Mouse (Mus musculus): ENCODE data around the gene Cav1. TPM values are rescaled to one million over a fixed set of nuclear protein-coding genes. Genes with fewer than 3 reads are reported as not detected.

Gene Cav1
- 100 to 1,000 TPM in 1 of 2 experiments, 10 to 100 TPM in 1; 82.9 to 125 TPM for total RNA-seq (2021)
- long read RNA-seq, experiment 1, transcript Cav1-201 (3 exons, 2,522 nt): major isoform, 42 of 96 reads
- long read RNA-seq, experiment 1, transcript Cav1-202 (2 exons, 2,746 nt): minor isoform, 41 of 96 reads
- long read RNA-seq, experiment 1, partial matches to known transcripts: 4 of 96 reads
- long read RNA-seq, experiment 1, other reads (novel, unspliced or antisense): 2 of 96 reads
- long read RNA-seq, experiment 2, transcript Cav1-201 (3 exons, 2,522 nt): major isoform, 25 of 59 reads
- long read RNA-seq, experiment 2, transcript Cav1-202 (2 exons, 2,746 nt): minor isoform, 23 of 59 reads
- long read RNA-seq, experiment 2, partial matches to known transcripts: 7 of 59 reads
- long read RNA-seq, experiment 2, other reads (novel, unspliced or antisense): 2 of 59 reads

DNA sequence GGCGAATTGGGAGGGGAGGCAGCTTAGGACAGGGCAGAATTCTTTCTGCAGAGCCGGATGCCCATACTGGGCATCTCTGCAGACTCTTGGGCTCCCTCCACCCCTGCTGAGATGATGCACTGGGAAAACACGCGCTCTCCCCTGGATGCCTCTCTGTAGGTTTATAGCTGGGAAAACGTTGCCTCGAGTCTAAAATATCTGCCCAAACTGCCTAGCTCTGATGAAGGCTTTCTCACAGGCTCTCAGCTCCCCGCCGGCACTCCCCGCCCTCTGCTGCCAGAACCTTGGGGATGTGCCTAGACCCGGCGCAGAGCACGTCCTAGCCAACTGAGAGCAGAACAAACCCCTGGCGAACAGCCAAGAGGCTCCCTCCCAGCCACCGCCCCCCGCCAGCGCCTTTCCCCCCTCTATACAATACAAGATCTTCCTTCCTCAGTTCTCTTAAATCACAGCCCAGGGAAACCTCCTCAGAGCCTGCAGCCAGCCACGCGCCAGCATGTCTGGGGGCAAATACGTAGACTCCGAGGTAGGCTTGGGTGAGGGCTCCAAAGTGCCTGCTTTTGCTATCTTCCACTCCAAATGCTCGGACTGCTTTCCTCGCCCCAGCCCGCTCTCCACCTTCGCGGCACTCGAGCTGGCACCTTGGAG lies at the start of gene Cav1:
TSS of gene Cav1 (plus strand) at position 382 of the 648 bp plus-strand sequence.
- intact Hi-C loops (cut with DNase I): loop anchor here (2.0 to 5.0 kb wide), 5 partner anchors 25 to 195 kb away; partner anchors contain the start of gene Cav2
- DNase-seq: peak; percentile 89
- H3K4me3 ChIP-seq: peak within 1 kb of the TSS; percentile 88
- H3K27ac ChIP-seq: peak within 1 kb of the TSS; percentile 95
- peak; percentile 20; the same call in 1 of the 2 replicates for TF ChIP-seq CTCF (IDR thresholded peaks at IDR 0.05)

DNA sequence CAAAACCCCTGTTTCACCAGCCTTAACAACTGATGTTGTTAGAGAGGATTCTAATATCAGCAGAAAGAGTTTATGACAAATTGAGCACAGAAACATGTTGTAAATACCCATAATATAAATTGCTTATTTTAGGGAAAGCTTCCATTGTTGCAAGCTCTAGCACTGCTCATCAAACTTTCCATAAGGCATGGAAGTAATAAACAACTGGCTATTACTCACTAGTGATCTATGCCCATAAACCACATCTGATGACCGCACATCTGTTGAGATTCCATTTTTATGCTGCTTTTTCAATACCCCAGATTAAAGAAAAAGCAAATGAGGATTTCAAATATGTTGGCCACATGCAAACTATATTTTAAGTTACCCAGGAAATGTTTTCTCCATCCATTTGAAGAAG lies 48.0 kb upstream of the Cav1 start:
- intact Hi-C loops (cut with DNase I): no loop called here
- Histone ChIP-seq H3K27ac (no peak overlapping the region), H3K4me3 (no peak overlapping the region)
- no peak for TF ChIP-seq CTCF (IDR thresholded peaks at IDR 0.05)
- DNase-seq: no peak

DNA sequence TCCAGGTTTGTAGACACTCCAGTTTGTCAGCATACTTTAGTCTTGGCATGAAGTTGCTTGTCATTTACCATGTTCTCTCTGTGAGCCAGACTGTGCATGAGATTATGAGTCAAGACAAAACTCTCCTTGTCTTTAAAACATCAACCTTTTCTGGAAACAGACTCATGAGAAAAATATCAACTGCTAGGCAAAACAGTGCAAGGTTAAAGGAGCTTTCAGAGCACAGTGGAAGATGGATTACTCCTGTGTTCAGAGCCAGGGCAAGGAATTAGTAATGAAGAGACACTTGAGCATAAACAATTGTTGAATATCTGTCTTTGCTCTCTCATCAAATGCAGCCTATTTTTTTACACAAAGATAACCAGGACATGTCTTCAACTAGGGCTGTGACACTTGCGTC lies 47.2 kb upstream of the Cav1 start:
- Histone ChIP-seq H3K4me3 (no peak overlapping the region), H3K27ac (no peak overlapping the region)
- intact Hi-C loops (cut with DNase I): no loop called here
- no peak for DNase-seq
- no peak for TF ChIP-seq CTCF (IDR thresholded peaks at IDR 0.05)

DNA sequence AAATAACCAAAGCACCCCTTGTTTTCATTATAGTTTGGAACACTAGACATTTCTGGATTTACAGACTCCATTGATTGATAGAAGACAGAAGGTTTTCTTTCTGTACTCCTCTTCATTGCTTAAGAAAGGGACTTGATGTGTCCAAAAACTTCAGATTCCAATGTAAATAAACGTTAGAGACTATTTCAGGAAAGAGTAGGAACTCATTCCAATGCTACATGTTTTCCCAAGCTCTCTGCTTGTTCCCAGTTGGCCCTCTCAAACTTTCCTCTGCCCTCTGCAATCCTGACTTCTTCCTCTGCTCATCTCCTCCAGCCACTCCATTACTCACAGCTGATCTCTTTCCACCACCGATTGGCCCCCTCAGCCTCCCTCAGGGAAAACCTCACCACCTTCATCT lies 43.3 kb upstream of the Cav1 start:
- intact Hi-C loops (cut with DNase I): no loop called here

DNA sequence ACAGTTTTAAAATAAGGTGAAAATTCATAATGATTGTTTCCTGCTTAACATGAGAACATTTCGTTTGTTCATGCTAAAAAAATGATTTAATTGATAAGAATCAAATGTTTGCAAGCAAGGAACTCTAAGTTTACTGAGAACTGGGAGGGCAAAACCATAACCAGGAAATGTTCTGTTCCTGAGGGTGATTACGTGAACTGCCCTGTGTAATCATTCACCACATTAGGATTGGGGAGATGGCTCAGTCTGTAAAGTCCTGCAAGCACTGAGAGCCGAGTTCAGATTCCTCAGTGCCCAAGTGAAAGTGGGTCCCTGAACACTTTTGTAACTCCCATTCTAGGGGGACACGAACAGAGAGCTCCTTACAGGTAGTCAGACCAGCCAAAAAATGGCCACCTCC lies 41.1 kb upstream of the Cav1 start:
- no peak overlapping the region for H3K4me3 ChIP-seq
- DNase-seq: no peak
- no peak for TF ChIP-seq CTCF (IDR thresholded peaks at IDR 0.05)
- intact Hi-C loops (cut with DNase I): no loop called here
- peak overlapping the region; percentile 40 for H3K27ac ChIP-seq

More for the DNA sequence above, 43.3 kb upstream of the Cav1 start:
- no peak overlapping the region for H3K4me3 ChIP-seq
- no peak overlapping the region for H3K27ac ChIP-seq
- no peak for DNase-seq
- no peak for TF ChIP-seq CTCF (IDR thresholded peaks at IDR 0.05)

DNA sequence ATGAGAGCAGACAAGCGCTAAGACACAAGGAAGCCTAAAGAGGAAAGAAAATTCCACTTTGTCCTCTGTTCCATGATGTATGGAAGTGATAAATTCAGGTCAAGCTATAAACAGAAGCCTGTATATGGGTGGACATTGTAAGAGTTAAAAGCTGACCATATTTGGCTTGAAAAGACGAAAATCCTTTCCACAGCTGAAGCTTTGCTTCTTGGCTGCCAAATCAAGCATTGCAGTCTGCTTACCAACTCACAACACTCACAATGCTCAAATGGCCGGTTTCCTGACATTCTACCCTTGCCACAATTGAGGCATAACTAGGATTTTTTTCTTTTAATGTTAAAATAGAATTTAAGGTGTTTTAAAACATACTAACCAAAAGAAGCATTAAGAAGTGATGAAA lies 39.7 kb upstream of the Cav1 start:
- H3K27ac ChIP-seq: peak overlapping the region; percentile 21; the same call in 1 of the 2 replicates
- intact Hi-C loops (cut with DNase I): no loop called here
- no peak for TF ChIP-seq CTCF (IDR thresholded peaks at IDR 0.05)
- H3K4me3 ChIP-seq: no peak overlapping the region
- no peak for DNase-seq

DNA sequence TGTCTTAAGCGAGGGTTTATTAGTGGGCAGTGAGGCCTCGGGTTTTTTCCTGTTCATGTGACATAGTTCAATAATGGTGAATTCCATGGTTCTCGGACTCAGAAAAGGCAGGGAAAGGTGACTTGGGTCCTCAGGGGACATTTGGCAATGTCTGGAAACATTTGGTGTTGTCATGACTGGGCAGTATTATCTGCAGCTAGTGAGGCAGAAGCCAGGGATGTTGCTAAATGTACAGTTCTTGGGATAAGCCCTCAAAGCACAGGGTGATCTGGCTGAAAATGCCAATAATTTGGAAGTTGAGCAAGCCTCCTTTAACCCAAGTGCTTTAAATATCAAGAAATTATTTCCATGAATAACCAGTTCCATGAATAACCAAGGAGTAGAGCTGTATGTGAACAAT lies 27.8 kb upstream of the Cav1 start:
- Histone ChIP-seq H3K4me3 (no peak overlapping the region), H3K27ac (no peak overlapping the region)
- intact Hi-C loops (cut with DNase I): no loop called here
- TF ChIP-seq CTCF (IDR thresholded peaks at IDR 0.05): no peak
- DNase-seq: no peak

DNA sequence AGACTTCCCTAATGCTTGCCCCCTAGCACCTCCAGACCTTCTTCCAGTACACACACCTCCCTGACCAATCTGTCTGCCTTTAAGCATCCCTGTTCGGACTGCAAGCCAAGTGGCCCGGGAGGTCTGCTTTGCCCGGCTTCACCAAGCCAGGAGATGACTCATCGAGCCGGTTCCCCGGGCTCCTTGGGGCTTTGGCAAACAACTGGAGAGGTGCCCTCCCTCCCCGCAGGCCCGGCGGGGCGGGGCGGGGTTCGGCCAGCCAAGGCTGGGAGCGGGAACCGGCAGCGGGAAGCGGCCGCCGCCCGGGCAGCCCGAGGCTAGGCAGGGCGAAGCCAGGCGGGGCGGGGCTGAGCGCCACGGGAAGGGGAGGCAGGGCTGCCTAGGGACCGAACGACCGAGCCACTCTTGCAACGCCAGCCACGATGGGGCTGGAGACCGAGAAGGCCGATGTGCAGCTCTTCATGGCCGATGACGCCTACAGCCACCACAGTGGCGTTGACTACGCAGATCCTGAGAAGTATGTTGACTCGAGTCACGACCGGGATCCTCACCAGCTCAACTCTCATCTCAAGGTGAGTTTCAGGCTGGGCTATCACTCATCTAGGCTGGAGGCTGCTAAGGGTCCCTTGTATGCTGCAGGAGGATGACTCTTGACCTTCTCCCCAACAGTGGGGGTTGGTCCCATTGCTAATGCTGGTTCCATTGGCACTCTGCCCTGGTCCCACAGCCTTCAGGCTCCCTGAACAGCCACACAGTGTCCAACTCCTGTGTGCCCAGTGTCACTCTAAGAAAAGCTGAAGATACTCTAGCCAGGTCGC lies 25.0 kb upstream of the Cav1 start, which contains the start of gene Cav2:
TSS of gene Cav2 (plus strand) at position 247 of the 818 bp plus-strand sequence.
- intact Hi-C loops (cut with DNase I): loop anchor here (2.0 kb wide), 2 partner anchors 26 to 110 kb away; partner anchors contain the start of gene Cav1
- TF ChIP-seq CTCF (IDR thresholded peaks at IDR 0.05): no peak
- Histone ChIP-seq H3K4me3 (peak within 1 kb of the TSS; percentile 87), H3K27ac (peak within 1 kb of the TSS; percentile 91)
- peak; percentile 93 for DNase-seq

DNA sequence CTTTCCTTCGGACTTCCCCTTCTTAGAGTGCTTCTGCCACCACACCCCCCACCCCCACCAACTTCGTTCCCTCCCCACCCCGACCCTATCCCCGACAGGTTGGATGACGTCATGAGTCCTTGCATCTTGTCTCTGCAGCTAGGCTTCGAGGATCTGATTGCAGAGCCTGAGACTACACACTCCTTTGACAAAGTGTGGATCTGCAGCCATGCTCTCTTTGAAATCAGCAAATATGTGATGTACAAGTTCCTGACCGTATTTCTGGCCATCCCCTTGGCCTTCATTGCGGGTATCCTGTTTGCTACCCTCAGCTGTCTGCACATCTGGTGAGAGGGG lies 24.4 kb upstream of the Cav1 start:
- H3K4me3 ChIP-seq: peak overlapping the region; percentile 87
- no peak for DNase-seq
- TF ChIP-seq CTCF (IDR thresholded peaks at IDR 0.05): no peak
- intact Hi-C loops (cut with DNase I): loop anchor here (2.0 kb wide), 2 partner anchors 25 to 111 kb away; partner anchors contain the start of gene Cav1
- peak overlapping the region; percentile 91 for H3K27ac ChIP-seq

DNA sequence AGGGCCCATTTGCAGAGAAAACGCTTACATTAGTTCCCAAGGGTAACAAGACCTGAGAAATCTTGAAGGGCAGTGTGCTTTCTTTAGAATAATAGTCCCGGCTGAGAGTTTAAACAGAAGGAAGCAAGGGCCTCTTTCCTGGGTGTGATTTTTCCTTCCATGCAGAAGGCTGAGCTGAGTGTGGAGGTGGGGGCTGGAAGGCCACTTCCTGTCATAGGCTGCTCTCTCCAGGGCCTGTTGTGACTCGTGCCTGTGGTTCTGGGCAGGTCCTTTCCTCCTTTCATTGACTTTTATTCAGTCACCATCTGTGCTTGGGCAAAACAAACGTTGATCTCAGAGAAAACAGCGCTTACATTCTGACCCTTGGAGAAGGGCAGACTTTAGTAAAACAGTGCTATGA lies 24.0 kb upstream of the Cav1 start:
- TF ChIP-seq CTCF (IDR thresholded peaks at IDR 0.05): no peak
- peak; percentile 32 for DNase-seq
- H3K27ac ChIP-seq: peak overlapping the region; percentile 91
- peak overlapping the region; percentile 87 for H3K4me3 ChIP-seq
- intact Hi-C loops (cut with DNase I): no loop called here

DNA sequence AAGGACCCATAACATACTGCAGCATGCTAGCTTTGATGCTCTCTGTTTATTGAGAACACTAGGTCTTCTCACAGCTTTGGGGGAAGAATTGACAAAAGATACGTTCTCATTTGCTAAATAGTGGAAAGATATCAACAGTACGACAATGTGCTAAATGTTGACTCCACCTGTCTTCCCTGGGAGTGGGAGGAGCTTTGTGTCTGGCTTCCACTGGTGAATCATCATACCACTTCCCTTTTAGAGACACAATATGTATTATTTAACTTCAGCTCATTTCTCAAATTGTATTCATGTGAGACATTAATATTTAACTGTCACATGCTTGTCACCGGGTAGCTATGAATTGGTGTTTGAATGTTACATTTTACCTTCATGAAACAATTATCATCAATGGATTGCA lies 22.3 kb upstream of the Cav1 start:
- DNase-seq: no peak
- H3K4me3 ChIP-seq: peak overlapping the region; percentile 87
- H3K27ac ChIP-seq: peak overlapping the region; percentile 91
- no peak for TF ChIP-seq CTCF (IDR thresholded peaks at IDR 0.05)
- intact Hi-C loops (cut with DNase I): no loop called here

DNA sequence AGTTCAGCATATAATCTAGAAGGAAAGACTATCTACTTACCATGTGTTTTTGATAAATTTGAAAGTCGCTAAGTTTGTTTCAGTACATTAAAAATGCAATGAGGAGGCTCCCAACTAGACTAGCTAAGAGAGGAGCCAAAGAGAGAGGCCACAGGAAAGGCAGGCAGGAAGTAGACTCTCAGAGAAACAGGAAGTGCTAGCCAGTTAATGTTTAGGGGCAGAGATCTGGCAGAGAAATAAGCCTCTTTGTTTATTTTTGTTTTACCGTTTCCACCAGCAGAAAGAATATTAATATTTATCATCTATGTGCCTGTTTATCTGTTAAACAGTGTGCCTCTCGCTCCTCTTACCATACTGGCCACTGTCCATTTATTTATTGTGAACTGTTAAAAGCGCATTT lies 19.8 kb upstream of the Cav1 start:
- Histone ChIP-seq H3K4me3 (peak overlapping the region; percentile 33), H3K27ac (peak overlapping the region; percentile 62)
- intact Hi-C loops (cut with DNase I): no loop called here
- no peak for TF ChIP-seq CTCF (IDR thresholded peaks at IDR 0.05)
- no peak for DNase-seq

Data from gastrocnemius, adult 2 months (tissue).